Mouse (Mus musculus) neural tube, embryonic 15.5 days (tissue): ENCODE data around the gene Tmem221. TPM values are rescaled to one million over a fixed set of nuclear protein-coding genes. Genes with fewer than 3 reads are reported as not detected.

ENCODE experiments used
- ATAC-seq: fragments of 200-750 bp; cut with Nextera tagmentation; 2 replicates; pipeline ENCODE4 v1.8.0; 2017; ENCODE audit warnings: mild to moderate bottlenecking, moderate TSS enrichment, moderate library complexity; ENCODE audit not compliant: low FRiP score
- H3K27ac ChIP-seq: fragments of 300-500 bp; sonication (generic); replicated peaks from 2 replicates; pipeline ENCODE4 v1.5.1; 2015; ENCODE audit warnings: mild to moderate bottlenecking, inconsistent platforms
- H3K27me3 ChIP-seq: fragments of 300-500 bp; sonication (generic); replicated peaks from 2 replicates; pipeline ENCODE4 v1.6.1; 2015; ENCODE audit warnings: inconsistent platforms
- H3K36me3 ChIP-seq: fragments of 300-500 bp; sonication (generic); 2 replicates; pipeline ENCODE4 v1.6.1; 2015; ENCODE audit warnings: inconsistent platforms
- H3K4me1 ChIP-seq: fragments of 300-500 bp; sonication (generic); 2 replicates; pipeline ENCODE4 v1.6.1; 2015; ENCODE audit warnings: inconsistent platforms
- H3K4me2 ChIP-seq: fragments of 300-500 bp; sonication (generic); 2 replicates; pipeline ENCODE4 v1.6.1; 2015; ENCODE audit warnings: inconsistent platforms, mild to moderate bottlenecking, moderate library complexity
- H3K4me3 ChIP-seq: fragments of 300-500 bp; sonication (generic); replicated peaks from 2 replicates; pipeline ENCODE4 v1.5.1; 2015; ENCODE audit warnings: mild to moderate bottlenecking, inconsistent platforms
- H3K9ac ChIP-seq: fragments of 300-500 bp; sonication (generic); replicated peaks from 2 replicates; pipeline ENCODE4 v1.6.1; 2015; ENCODE audit warnings: mild to moderate bottlenecking, inconsistent platforms
- H3K9me3 ChIP-seq: fragments of 300-500 bp; sonication (generic); replicated peaks from 2 replicates; pipeline ENCODE4 v1.6.1; 2016; ENCODE audit warnings: inconsistent platforms
- WGBS: fragments of 180-500 bp; shearing (Covaris S2); methylation state at CpG from one replicate; pipeline ENCODE4 v1.1.7; 2015; ENCODE audit warnings: mixed read lengths; 5-methylcytosine and 5-hydroxymethylcytosine counted together
- polyA plus RNA-seq: library from polyadenylated mRNA; unstranded; fragments of >200 nt; fragmentation: Nextera tagmentation; extraction: Ambion mirVana; gene quantifications from 2 replicates; pipeline ENCODE4 v1.2.1, GENCODE M21; 2015

Gene Tmem221
- polyA plus RNA-seq, 1 experiment from 2014 or later, result 0.15 TPM

GRCm38 (mm10) chr8:71574426-71574825 lies 15.8 kb upstream of the Tmem221 start:
- H3K27me3 ChIP-seq, result no peaks in the 10 kb centered on the region
- H3K9ac ChIP-seq, result no peak overlapping the region
- no peak overlapping the region for H3K27ac ChIP-seq
- H3K36me3 ChIP-seq, result no peaks in the 10 kb centered on the region
- no peaks in the 10 kb centered on the region for H3K9me3 ChIP-seq
- peaks cover 41% of the 10 kb centered on the region for H3K4me1 ChIP-seq
- H3K4me2 ChIP-seq, result no peak overlapping the region
- no peak overlapping the region for H3K4me3 ChIP-seq
- no peak for ATAC-seq
- 68% methylated on average over 7 of the region's 7 CpGs for WGBS

GRCm38 (mm10) chr8:71572847-71573633 lies 14.4 kb upstream of the Tmem221 start:
- Histone ChIP-seq H3K27ac (peak overlapping the region; percentile 75), H3K4me2 (peak overlapping the region; percentile 88), H3K36me3 (no peaks in the 10 kb centered on the region), H3K4me3 (peak overlapping the region; percentile 12; the same call in 1 of the 2 replicates), H3K4me1 (peaks cover 47% of the 10 kb centered on the region), H3K27me3 (no peaks in the 10 kb centered on the region), H3K9ac (no peak overlapping the region), H3K9me3 (no peaks in the 10 kb centered on the region)
- no peak for ATAC-seq
- WGBS, result 66% methylated on average over 9 of the region's 9 CpGs

GRCm38 (mm10) chr8:71572077-71572476 lies 13.4 kb upstream of the Tmem221 start:
- H3K4me2 ChIP-seq, result peak overlapping the region; percentile 88
- H3K9ac ChIP-seq, result no peak overlapping the region; the same call in 1 of the 2 replicates

GRCm38 (mm10) chr8:71570291-71570954 lies 11.8 kb upstream of the Tmem221 start:
- peaks cover 47% of the 10 kb centered on the region for H3K4me1 ChIP-seq
- under 1% methylated on average over 41 of the region's 41 CpGs for WGBS
- ATAC-seq, result peak; percentile 90

More at GRCm38 (mm10) chr8:71572077-71572476, 13.4 kb upstream of the Tmem221 start:
- Histone ChIP-seq H3K36me3 (no peaks in the 10 kb centered on the region), H3K4me1 (peaks cover 47% of the 10 kb centered on the region), H3K4me3 (peak overlapping the region; percentile 69; the same call in 1 of the 2 replicates), H3K9me3 (no peaks in the 10 kb centered on the region), H3K27me3 (0 out of 2 replicates have a peak, but pooled peaks cover 5% of the 10 kb centered on the region), H3K27ac (peak overlapping the region; percentile 75)
- ATAC-seq, result no peak
- WGBS, result 86% methylated on average over 2 of the region's 2 CpGs

GRCm38 (mm10) chr8:71569366-71570290 lies 11.0 kb upstream of the Tmem221 start:
- Histone ChIP-seq H3K9ac (peak overlapping the region; percentile 84), H3K4me3 (peak overlapping the region; percentile 69), H3K27me3 (peaks cover 15% of the 10 kb centered on the region), H3K27ac (peak overlapping the region; percentile 92), H3K4me2 (peak overlapping the region; percentile 88), H3K4me1 (peaks cover 47% of the 10 kb centered on the region), H3K36me3 (no peaks in the 10 kb centered on the region), H3K9me3 (no peaks in the 10 kb centered on the region)
- peak; percentile 87 for ATAC-seq
- under 1% methylated on average over 51 of the region's 51 CpGs for WGBS

More at GRCm38 (mm10) chr8:71570291-71570954, 11.8 kb upstream of the Tmem221 start:
- H3K9me3 ChIP-seq, result no peaks in the 10 kb centered on the region
- peak overlapping the region; percentile 69 for H3K4me3 ChIP-seq
- peak overlapping the region; percentile 88 for H3K4me2 ChIP-seq
- peak overlapping the region; percentile 92 for H3K27ac ChIP-seq
- H3K36me3 ChIP-seq, result no peaks in the 10 kb centered on the region
- H3K27me3 ChIP-seq, result peaks cover 15% of the 10 kb centered on the region
- peak overlapping the region; percentile 84 for H3K9ac ChIP-seq

GRCm38 (mm10) chr8:71568941-71569340 lies 10.3 kb upstream of the Tmem221 start:
- 17% methylated on average over 6 of the region's 6 CpGs for WGBS
- H3K9ac ChIP-seq, result peak overlapping the region; percentile 84

GRCm38 (mm10) chr8:71568387-71568937 lies 9.8 kb upstream of the Tmem221 start, which contains the start of gene Slc27a1:
Gene Slc27a1 (plus strand): TSS chr8:71568882.
- WGBS, result 15% methylated on average over 13 of the region's 13 CpGs
- Histone ChIP-seq H3K9me3 (no peaks in the 10 kb centered on the region), H3K4me2 (peak within 1 kb of the TSS; percentile 88), H3K36me3 (no peaks in the 10 kb centered on the region), H3K4me3 (peak within 1 kb of the TSS; percentile 69), H3K27ac (peak within 1 kb of the TSS; percentile 92), H3K4me1 (peaks cover 42% of the 10 kb centered on the region), H3K9ac (peak within 1 kb of the TSS; percentile 84), H3K27me3 (peaks cover 25% of the 10 kb centered on the region)
- ATAC-seq, result peak; percentile 1; the same call in 1 of the 2 replicates

More at GRCm38 (mm10) chr8:71568941-71569340, 10.3 kb upstream of the Tmem221 start:
- H3K27ac ChIP-seq, result peak overlapping the region; percentile 92
- ATAC-seq, result no peak; the same call in 1 of the 2 replicates
- peaks cover 22% of the 10 kb centered on the region for H3K27me3 ChIP-seq
- peak overlapping the region; percentile 88 for H3K4me2 ChIP-seq
- H3K9me3 ChIP-seq, result no peaks in the 10 kb centered on the region
- H3K36me3 ChIP-seq, result no peaks in the 10 kb centered on the region
- H3K4me3 ChIP-seq, result peak overlapping the region; percentile 69
- H3K4me1 ChIP-seq, result peaks cover 42% of the 10 kb centered on the region

GRCm38 (mm10) chr8:71567587-71567986 lies 8.9 kb upstream of the Tmem221 start:
- Histone ChIP-seq H3K27ac (no peak overlapping the region), H3K4me2 (no peak overlapping the region), H3K9ac (no peak overlapping the region), H3K9me3 (no peaks in the 10 kb centered on the region), H3K27me3 (peaks cover 33% of the 10 kb centered on the region), H3K4me1 (peaks cover 43% of the 10 kb centered on the region), H3K36me3 (no peaks in the 10 kb centered on the region), H3K4me3 (no peak overlapping the region)
- WGBS, result 74% methylated on average over 7 of the region's 7 CpGs
- ATAC-seq, result no peak

GRCm38 (mm10) chr8:71566501-71566900 lies 7.8 kb upstream of the Tmem221 start, which contains the start of gene Nxnl1:
Gene Nxnl1 (minus strand): TSS chr8:71566601.
- Histone ChIP-seq H3K27me3 (peaks cover 44% of the 10 kb centered on the region), H3K27ac (no peak within 1 kb of the TSS), H3K9ac (no peak within 1 kb of the TSS), H3K36me3 (no peaks in the 10 kb centered on the region), H3K9me3 (no peaks in the 10 kb centered on the region), H3K4me1 (peaks cover 34% of the 10 kb centered on the region), H3K4me3 (no peak within 1 kb of the TSS), H3K4me2 (no peak within 1 kb of the TSS)
- no peak for ATAC-seq
- 72% methylated on average over 3 of the region's 3 CpGs for WGBS

- WGBS, result 88% methylated on average over 4 of the region's 4 CpGs
- H3K4me2 ChIP-seq, result no peak overlapping the region
- H3K36me3 ChIP-seq, result no peaks in the 10 kb centered on the region
- no peak overlapping the region for H3K27ac ChIP-seq
- no peaks in the 10 kb centered on the region for H3K9me3 ChIP-seq
- ATAC-seq, result no peak
- no peak overlapping the region for H3K9ac ChIP-seq
- H3K4me3 ChIP-seq, result no peak overlapping the region
- peaks cover 68% of the 10 kb centered on the region for H3K27me3 ChIP-seq
- H3K4me1 ChIP-seq, result peaks cover 21% of the 10 kb centered on the region
Observed at GRCm38 (mm10) chr8:71563992-71564391, 5.3 kb upstream of the Tmem221 start.
